Mouse (Mus musculus): ENCODE measurements around the gene AW549877. TPM values are rescaled to one million over a fixed set of nuclear protein-coding genes. Genes with fewer than 3 reads are reported as not detected.
A peak's percentile ranks its signal among the peaks of the same experiment; 100 is the strongest.

The AW549877 gene
- total RNA-seq (2021), result 10 to 100 TPM; 13.9 to 15.3 TPM
- long read RNA-seq, experiment 1, full-length matches to known transcripts, result 15 of 25 reads
- long read RNA-seq, experiment 1, partial matches to known transcripts, result 0 of 25 reads
- long read RNA-seq, experiment 1, other reads (novel, unspliced or antisense), result 10 of 25 reads
- long read RNA-seq, experiment 2, full-length matches to known transcripts, result 3 of 8 reads
- long read RNA-seq, experiment 2, partial matches to known transcripts, result 0 of 8 reads
- long read RNA-seq, experiment 2, other reads (novel, unspliced or antisense), result 5 of 8 reads

DNA sequence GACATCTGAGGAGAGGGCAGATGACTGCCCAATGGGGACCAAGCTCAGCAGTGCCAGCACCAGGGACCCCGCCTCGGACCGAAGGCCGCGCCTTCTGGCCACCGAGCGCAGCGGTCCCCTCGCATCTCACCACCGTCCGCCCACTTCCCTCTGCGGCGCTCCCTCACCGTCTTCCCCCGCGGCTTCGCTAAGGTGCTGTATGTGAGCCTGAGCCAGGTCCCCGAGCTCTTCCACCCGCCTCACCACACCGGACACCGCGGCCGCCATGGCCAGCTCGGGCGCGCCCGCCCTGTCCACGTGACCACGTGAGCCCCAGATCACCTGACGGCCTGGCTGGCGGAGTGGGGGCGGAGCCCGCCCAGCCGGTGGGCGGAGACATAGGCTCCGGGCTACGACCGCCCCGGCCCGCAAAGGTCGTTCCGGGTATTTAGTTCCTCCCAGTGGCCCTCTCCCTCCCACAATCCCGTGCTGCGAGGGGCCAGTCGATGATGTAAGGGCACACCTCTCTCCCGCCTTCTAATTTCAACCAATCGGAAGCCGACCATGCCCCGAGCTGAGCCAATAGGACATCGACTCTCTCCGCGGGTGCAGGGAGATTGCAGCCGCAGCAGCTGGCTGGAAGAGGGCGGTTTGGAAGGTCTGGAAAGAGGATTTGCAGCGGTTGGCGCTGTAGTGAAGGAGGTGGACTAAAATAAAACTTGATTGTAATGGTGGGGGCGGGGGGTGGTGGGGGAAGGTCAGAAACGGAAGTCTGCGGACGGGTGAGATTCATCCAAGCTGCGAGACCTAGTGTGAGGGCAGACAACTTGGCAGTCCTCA lies at the start of gene AW549877:
Gene AW549877 (minus strand): TSS at position 297 of the 819 bp plus-strand sequence.
- peak; percentile 99 for DNase-seq

DNA sequence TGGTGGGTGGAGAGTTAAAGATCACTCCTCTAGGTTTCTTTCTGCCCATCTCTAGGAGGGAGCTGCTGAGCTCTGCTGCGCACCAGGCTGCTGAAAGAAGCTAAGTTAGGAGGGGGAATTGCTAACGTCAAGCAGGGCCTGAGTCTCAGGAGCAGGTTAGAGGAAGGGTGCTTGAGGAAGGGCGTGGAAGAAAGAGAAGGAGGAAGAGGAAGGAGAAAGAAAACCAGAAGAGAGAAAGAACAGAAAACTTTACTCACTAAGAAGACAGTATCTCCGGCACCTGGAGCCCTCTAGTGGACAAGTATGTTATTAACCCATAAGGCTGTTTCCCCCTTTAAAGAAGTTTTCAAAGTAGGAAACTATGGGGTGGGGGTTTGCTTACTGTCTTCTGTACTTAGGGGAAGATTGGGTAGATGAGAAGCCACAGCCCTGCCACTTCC lies 47.5 kb upstream of the AW549877 start:
- no peak for DNase-seq

DNA sequence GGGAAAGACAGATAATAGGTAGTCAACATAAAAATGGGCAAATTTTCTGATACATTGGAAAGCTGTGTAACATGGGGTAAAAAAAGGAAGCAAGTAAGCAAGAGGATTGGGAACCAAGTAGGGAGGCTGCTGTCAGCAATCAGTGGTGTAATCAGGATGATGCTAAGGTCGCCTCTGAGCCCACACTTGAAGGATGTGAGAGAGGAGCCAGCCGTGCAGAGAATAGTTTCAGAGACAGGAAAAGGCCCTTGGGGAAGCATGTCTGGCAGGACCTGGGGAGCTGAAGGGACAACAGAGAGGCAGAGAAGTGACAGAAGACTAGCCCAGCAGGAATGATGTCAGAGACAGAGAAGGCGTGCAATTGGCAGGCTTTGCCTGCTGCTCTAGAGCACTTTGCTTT lies 46.9 kb upstream of the AW549877 start:
- DNase-seq, result no peak

DNA sequence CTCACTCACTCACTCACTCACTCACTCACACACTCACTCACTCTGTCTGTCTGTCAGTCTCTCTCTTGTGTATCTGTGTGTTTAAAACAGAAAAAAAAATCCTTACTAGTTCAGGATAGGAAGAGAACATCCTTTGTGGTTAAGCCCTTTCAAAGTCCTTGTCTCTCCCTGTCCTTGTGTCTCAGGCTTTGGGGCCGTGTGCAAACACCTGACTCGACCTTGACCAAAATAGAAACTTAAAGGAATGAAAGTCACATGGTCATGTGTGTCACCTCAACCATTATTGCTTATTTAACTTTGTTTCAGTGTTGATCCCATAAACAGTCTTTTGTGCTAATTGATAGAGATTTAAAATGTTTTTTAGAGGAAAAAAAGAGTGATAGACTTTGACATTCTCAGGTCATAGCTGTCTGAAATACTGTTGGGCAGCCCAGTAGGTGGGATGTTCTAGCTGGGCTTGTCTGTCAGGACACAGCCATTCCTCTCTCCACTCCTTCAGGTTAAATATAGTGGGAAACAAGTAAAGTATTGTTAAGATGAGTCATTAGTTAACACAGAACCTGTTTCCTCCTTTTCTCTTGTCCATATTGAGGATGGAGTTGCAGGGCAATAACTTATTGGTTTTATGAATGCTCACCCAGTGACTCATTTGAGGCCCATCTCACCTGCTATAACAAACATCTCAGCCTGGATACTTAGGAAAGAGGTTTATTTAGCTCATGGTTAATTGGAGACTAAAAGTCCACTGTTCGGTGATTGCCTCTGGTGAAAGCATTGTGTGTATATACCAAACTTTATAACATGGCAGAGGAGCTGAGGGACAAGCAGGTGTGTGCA lies 37.8 kb upstream of the AW549877 start:
- DNase-seq, result no peak

DNA sequence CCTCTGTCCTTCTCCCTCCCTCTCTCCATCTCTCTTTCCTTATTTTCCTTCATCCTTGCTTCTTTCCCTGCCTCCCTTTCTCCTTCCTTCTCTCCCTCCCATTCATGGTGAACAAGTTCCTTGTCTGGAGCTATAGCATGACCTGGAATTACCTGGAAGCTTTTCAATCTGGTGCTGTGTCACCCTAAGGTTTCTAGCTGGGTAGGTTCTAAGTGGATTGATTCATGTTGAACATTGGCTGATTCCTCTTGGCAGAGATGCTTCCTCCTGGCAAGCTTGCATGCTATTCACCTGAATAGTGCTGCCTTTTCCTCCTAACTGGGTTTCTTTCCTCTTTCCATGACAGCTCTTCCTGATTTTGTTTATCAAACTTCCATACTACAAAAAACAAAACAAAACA lies 33.4 kb upstream of the AW549877 start:
- no peak for DNase-seq

DNA sequence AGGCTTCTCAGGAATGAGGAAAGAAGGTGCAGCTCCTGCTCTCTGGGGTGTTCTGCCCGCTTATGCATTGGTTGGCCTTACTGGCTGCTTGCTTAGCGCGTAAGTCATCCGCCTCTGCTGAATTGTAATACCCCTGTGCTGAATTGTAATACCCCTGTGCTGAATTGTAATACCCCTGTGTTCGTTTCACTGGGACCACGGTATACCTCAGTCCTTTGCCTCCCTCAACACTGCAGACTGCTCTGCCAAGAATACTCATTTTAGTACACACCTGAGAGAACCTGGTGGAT lies 32.8 kb upstream of the AW549877 start:
- DNase-seq, result no peak

DNA sequence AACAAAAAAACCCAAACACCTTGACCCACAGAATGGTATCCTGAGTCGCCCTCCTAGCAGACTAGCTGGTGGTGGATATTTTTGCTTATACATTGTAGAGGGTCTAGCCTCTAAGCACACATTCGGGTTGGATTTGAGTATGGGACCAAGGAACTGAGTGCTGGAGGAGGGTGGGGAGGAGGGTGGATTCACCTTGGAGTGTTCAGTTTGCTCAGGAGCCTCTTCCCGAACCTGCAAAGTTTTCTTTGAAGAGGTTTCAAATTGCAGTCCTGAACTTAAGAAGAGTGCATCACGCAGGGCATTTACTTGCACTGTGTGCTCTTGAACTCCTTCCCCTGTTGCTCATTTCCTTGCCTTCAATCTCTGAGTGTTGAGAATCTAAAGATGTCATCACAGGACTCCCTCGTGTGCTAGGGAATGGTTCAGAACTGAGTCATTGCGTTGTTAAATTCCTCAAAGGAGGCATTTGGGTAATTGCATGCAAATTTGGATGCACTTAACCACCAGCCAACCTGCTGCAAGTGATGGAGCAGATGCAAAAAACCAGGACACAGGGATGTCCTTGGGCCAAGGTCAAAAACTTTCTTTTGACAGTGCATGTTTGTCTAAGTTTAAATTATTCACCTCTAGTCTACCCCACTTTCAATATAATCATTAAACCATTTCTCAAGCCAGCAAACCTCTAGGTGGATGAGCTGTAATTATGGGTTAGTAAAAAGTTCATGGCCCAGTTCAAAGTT lies 32.3 kb upstream of the AW549877 start:
- no peak for DNase-seq

DNA sequence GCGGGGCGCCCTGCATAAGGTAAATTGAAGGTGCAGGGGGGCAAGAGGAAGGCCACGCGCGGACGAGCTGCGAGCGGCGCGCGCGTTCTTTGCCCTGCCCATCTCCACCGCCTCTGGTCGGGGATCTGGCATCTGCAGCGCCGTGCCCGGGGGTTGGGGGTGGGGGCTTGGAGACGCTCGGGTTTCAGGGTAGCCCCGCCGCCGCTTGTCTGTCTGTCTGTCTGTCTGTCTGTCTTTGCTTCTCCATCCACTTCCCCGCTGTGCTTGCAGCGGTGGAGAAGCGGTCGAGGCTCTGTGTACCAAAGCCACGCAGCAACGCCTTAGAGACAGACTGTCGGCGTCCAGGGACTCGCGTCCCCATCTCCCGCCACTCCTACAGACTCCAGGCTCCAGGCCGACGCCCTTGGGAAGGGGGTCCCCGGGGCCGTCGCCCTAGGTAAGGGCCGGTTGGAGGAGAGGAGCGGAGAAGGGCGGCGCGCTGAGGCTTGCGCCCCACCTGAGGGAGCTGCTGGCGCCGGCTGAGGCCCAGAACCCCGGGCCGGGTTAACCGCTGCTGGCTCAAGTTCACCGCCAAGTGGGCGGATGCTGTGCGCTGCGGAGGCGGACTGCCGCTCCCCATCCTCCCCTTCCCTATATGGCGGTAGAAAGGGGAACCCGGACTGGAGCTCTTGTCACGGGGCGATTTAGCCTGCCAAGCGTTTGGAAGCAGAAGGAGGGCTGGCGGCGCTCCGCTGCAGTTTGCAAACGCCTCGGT lies 31.5 kb upstream of the AW549877 start:
- peak; percentile 71 for DNase-seq

DNA sequence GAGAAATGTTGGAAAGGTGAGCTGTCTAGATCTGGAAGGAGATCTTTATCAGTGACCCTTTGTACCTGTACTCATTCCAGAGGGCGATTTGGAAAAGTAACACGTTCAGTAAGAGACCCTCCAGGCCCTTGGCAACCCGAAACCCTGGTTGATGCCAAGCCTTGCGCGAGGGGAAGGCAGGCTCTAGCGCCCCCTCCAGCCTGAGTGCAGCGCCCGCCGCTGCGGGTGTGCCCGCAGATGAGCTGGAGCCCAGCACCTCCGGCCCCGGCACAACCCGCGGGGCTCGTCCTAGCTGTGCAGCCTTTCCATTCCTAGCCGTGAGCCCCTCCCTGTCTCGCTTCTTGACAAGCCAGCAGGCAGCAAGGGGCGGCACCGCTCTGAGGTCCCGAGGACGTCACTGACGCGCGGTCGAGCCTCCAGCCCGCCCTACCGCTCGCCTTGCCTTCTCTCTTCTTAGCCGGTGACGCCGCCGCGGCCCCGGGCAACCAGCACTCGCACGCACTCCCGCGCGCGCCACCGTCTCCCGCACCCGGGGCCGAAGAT lies 30.8 kb upstream of the AW549877 start, which contains the start of gene Oxct1:
Gene Oxct1 (plus strand): TSS at position 153 of the 543 bp plus-strand sequence.
- peak; percentile 78 for DNase-seq

DNA sequence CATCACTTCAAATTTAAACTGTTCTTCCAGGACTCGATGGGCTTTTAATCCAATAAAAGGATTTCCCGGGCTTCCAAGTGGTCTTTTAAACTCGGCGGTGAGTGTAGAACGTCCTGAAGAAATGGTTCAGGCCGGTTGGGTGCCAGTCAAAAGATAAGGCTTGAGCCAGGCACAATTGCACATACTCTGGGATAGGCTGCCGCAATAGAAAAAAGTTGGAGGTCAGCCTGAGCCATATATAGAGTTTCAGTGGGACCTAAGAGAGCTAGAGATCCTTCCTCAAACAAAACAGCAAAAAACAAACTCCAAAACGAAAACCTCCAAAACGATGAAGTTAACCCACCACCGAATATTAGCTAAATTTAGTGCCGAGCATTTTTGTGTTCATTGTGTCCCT lies 30.0 kb upstream of the AW549877 start:
- DNase-seq, result no peak

DNA sequence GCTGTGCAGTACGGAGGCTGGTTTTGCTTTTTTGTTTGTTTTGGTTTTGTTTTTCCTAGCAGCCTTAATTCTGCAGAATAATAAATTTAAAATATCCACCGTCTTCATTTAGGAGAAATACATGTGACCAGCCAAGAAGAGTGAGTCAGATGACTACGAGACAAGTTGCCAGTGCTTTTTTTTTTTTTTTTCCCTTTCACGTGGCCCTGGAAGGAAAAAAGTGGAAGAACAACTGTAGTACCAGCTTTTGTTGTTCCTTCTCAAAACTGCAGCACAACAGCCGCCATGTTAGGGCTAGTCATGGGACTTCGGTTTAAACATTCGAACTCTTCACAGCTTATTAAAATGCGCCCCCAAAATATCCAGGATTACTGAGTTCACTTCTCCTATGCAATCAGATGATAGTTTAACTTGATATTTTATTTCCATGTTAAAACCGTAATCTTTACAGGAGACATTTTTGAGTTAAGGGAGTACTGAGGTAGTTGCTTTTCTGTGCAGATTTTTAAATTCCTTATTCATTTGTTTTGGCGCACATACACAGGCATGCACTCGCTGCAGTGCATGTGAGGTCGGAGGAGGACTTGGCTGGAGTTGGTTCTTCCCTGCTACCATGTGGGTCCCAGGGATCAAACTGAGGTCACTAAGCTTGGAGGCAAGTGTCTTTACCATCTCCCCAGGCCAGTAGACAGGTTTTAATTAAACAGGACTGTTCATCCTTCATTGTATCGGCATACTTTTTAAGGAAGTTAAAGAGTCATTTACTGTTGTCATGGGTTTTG lies 29.4 kb upstream of the AW549877 start:
- DNase-seq, result no peak

DNA sequence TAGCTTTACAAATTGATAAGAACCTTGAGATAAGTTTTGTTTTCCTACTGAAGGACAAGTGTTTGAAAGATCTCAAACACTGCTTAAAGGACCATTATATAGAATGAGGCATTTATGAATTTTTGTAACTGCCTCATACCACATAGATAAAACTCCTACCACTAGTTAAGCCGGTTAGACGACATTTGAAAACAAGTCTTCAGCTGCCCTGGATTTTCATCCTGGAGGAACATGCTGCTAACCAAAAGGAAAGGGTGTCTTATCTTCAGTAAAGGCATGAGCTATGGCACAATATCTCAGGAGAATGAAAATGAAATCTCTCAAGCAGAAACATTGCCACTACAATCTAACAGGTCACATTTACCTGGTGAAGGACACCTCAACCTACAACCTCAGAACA lies 28.2 kb upstream of the AW549877 start:
- DNase-seq, result no peak

DNA sequence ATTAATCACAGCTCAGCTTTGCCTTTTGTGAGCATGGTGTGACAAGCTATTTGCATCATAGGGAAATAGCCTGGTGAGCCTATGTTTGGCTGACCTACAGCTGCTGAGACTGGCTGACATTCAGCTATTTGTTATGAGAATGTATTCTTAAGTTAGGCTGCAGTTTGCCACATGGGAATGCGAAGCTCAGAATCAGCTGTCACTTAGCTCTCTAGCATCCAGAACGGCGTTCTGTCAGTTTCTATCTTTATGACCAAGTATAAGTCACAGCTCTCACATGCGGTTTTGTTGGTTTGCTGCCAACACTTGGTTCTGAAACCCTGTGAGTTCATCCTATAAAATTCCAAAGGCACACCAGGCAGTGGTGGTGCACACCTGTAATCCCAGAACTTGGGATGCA lies 25.2 kb upstream of the AW549877 start:
- no peak for DNase-seq

DNA sequence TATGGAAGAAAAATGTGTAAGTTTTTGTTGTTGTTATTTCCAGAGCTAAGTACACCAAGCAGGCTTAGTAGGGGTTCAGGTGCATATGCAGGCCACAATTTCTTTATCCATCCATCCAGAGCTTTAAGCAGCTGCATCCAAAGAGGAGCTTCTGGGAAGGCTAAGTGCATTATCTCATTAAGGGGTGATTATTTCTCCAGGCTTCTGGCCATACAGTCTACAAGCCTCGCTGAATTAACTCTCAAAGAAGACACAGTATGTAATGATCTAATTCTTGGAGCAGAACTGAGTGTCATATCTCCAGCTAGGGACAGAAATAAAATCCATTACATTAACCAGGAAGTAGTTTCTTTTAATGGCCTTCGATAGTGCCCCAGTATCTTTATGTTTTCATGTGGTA lies 18.3 kb upstream of the AW549877 start:
- no peak for DNase-seq

DNA sequence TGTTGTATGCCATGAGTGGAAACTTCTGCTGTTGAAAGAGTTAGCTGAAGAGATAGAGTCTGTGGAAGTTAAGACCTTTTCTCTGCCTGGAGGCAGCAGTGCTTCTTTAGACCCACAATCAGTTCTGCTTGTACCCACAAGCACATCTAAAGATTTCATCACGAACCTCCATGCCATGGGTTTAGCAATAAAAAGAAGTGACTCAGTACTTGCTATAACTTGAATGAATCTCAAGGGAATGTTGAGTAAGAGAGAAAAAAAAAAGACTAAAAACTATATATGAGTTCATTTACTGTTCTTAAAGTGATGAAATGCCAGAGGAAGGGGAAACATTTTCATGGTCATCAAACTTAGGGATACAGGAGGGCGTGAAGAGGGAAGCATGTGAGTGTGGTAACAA lies 5.0 kb upstream of the AW549877 start:
- DNase-seq, result no peak

DNA sequence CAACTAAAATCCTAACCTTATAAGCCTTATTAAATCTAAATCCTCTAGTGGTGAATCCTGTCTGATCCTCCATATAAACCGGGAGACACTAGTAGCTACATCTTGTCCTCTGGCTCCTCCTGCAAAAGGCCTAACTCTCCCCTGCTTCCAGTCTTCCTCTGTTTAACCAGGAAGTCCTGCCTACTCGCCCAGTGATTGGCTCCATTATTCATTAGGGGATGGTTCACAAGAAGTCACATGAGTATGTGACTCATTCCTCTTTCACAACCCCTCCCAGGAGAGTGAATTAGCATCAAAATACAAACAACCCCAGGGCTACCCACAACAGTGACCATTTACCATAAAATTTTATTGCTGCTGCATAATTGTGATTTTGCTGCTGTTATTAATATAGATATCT lies 3.6 kb upstream of the AW549877 start:
- DNase-seq, result no peak

DNA sequence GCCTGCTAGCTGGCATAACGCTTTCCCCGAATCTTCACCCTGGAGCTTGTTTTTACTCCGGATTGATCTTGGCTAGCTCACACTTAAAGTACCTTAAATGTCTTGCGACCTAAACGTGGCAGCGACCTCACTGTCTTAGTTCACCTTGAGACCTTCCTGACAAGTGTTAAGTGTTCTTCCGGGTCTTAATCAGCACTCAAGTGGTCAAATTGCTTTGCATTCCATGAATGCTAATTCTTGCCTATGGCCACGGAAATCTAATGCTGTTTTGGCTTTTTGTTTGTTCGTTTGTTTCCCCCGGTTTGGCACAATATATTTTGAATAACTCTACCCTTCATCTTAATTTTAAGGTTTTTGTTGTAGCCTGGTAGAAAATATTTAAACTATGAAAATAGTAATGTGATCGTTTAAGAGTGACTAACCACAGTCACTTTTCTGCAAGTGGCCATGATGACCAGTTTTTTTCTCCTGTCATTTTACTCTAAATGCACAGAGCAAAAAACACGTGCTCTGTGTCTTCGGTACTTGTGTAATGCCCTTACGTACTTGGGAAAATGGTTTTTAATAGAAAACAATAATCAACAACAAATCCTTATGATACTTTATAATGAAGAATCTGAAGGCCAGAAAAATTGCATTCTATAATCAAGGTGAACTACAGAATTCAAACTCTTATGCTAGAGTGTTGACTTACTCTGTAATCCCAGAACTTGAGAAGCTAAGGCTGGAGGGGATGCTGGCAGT lies 895 bp upstream of the AW549877 start:
- DNase-seq, result no peak

DNA sequence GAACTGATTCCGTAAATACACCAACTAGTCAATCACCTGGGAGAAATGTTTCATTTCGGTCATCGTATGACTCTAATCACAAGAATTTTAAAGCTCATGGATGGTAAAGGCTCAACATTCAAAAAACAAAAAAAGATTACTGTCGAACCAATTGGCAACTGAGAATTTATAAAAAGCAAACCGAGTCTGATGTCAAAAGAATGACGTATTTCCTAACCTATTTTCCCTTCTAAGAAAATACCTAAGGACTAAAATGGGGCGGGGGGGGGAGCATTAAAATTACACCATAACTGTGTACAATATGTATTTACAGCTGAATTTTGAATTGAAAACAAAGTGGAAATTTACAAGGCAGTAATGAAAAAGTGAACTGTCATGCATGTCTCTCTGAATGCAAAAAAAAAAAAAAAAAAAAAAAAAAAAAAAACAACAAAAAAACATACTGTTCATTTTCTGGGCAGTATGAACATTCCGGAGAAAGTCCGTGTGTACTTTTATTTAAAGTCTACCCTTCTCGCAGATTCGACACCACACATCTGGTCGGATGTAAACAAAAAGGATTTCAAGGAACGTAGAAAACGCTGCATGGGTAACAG lies 594 bp downstream of the AW549877 start:
- DNase-seq, result no peak

DNA sequence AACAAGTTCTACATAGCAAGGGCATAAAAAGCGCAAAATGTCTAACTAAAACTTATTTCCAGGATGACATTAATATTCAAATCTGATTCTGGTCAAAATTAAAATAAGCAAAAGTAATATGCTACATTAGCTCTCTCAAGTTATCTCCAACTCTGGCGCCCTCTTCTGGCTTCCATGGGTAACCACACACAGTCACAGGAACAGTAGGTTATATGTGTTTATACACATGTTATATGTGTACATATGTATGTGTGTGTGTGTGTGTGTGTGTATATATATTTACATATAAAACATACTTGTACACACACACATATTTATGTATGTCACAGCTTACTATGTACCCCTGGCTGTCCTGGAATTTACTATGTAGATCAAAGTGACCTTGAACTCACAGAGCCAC lies 7.6 kb downstream of the AW549877 start:
- DNase-seq, result peak; percentile 30

Measured in gastrocnemius, postnatal 10 days (tissue).